Mouse (Mus musculus): ENCODE measurements around the gene Adgb.

GRCm38 (mm10) chr10:10307384-10307783, 164.7 kb downstream of the Adgb start:
- no peak for TF ChIP-seq CTCF (IDR thresholded peaks at IDR 0.05; ENCODE audit: low read depth)
- TF ChIP-seq EP300 (optimal IDR thresholded peaks at IDR 0.05): no peak
